Mouse (Mus musculus) thymus, postnatal 10 days (tissue): ENCODE data around the gene Grb10.

Source experiments
- DNase-seq, 2 experiments: peaks; one replicate each; pipeline ENCODE4 v3.0.0; 2021; ENCODE audit warnings: low spot score in 2 of 2

The Grb10 gene

GRCm38 (mm10) chr11:11945766-11946165, 92.7 kb downstream of the Grb10 start:
- DNase-seq: no peak

- DNase-seq: no peak
Observed at GRCm38 (mm10) chr11:11944814-11945213, 93.7 kb downstream of the Grb10 start.

DNA sequence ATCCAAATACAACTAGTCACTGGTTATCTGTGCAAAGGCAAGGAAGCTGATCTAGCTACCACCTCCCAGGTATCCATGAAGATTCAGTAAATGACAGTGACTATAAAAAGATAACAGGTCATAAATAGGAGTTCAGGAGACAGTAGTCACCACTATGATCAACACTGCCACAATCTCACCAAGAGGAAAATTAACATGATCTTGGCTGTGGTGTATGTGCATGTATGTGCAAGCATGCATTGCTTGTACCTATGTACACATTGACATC, 94.5 kb downstream of the Grb10 start:
- DNase-seq: no peak

GRCm38 (mm10) chr11:11943240-11944081, 95.0 kb downstream of the Grb10 start:
- DNase-seq: no peak

- DNase-seq: no peak
Observed at GRCm38 (mm10) chr11:11942320-11943217, 95.9 kb downstream of the Grb10 start.

GRCm38 (mm10) chr11:11940833-11941681, 97.4 kb downstream of the Grb10 start:
- DNase-seq: no peak

DNA sequence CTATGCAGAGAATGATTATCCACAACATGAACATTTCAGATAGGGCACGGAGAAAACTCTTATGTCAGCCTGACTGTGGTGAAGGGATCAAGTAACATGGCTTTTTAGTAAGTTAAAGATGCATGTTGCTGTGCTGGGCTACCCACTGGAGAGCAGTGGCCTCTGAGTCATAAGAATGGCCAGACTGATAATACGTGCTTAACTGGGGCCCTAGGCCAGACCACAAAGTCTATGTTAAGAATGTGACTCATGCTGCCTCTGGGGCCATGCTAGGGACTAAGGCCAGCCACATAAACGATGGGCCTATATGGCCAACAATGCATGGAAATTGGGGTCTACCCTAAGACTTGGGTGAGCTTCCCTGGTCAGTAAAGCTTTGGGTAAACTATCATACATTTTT, 98.9 kb downstream of the Grb10 start:
- DNase-seq: no peak

- no peak for DNase-seq
Observed at GRCm38 (mm10) chr11:11938591-11938990, 99.9 kb downstream of the Grb10 start.

DNA sequence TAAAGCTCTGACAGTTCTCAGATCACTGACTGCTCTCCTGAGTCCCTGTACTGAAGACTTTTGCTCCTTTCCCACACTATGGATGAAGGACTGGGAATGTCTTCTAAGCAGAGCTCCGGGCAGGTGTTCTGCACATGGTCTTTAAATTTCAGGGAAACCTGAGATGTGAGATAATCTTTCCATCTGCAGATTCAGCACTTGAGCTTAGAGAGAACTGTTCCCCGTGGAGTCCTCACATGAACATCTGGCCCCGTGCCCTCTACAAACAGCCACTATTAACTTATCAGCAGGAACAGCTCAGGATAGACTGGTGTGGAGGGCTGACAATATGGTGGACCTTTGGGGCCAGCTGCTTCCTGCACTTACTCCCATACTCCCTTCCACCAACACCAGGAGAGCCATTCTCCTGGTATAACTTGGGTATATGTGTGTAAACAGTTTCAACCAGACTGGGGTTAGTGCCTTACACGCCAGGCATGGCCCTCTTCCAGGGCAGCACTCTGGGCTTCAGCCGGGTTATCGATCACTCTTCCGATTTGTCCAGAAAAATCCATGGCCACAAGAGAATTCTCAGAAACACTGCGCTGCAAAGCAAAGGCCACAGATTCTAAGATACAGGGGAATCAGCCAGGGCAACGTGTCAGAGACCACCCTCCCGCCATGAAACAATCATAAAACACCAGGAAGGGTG, 101.0 kb downstream of the Grb10 start:
- DNase-seq: no peak

DNA sequence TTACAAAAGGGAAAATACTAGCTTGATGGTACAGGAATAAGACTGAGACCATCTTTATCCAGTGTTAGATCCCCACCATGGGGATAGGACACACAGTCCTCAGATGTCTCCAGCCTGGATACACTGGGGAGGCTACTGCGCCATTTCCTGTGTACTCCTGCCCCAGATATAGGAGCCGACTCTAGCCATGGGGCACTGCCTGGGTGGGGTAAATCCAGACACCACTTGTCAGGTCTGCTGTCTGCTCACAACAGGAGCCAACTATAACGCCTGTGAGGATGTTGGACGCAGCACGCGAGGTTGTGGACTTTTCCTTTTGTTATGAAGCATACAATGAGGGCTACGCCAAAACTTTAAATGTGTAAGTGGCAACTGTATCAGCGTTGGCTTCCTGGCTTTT, 103.7 kb downstream of the Grb10 start:
- no peak for DNase-seq

- no peak for DNase-seq
Observed at GRCm38 (mm10) chr11:11932102-11932789, 106.2 kb downstream of the Grb10 start.

GRCm38 (mm10) chr11:11931688-11932087, 106.8 kb downstream of the Grb10 start:
- DNase-seq: no peak

- no peak for DNase-seq
Observed at GRCm38 (mm10) chr11:11930527-11930926, 108.0 kb downstream of the Grb10 start.

GRCm38 (mm10) chr11:11929059-11929458, 109.4 kb downstream of the Grb10 start:
- no peak for DNase-seq

DNA sequence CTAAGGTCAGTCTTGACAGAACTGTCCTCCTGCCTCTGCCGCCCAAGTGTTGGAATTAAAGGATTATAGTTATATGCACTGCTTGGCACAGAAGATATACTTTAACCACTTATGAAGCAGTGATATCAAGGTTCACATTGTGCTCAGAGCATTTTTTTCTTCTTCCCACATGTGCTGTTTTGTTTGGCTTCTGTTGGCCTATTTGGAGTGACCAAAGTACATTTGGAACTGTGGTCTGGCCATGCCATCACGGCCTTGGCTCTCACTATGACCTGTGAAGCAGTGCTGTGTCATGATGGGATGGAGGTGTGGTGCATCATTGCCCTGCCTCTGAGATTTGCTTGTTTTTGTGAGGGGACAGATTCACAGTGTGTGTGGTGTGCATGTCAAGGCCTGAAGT, 109.9 kb downstream of the Grb10 start:
- no peak for DNase-seq

DNA sequence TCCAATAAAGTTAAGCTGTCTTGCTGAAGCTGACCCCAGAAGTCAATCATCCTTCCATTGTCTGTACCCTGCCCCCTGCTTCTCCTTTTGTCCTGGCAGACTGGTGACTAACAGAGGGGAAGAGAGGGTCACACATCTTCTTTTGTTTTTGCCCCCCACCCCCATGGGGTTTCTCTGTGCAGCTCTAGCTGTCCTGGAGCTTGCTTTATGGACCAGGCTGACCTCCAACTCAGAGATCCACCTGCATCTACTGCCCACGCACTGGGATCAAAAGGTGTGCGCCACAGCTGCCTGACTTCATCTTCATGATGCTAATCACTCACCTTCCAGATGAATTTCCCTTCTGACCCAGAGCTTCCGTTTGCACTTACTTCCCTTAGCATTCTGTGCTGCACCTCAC, 114.6 kb downstream of the Grb10 start:
- no peak for DNase-seq

GRCm38 (mm10) chr11:11923345-11923744, 115.1 kb downstream of the Grb10 start:
- no peak for DNase-seq

- DNase-seq: no peak
Observed at GRCm38 (mm10) chr11:11922106-11922505, 116.4 kb downstream of the Grb10 start.

DNA sequence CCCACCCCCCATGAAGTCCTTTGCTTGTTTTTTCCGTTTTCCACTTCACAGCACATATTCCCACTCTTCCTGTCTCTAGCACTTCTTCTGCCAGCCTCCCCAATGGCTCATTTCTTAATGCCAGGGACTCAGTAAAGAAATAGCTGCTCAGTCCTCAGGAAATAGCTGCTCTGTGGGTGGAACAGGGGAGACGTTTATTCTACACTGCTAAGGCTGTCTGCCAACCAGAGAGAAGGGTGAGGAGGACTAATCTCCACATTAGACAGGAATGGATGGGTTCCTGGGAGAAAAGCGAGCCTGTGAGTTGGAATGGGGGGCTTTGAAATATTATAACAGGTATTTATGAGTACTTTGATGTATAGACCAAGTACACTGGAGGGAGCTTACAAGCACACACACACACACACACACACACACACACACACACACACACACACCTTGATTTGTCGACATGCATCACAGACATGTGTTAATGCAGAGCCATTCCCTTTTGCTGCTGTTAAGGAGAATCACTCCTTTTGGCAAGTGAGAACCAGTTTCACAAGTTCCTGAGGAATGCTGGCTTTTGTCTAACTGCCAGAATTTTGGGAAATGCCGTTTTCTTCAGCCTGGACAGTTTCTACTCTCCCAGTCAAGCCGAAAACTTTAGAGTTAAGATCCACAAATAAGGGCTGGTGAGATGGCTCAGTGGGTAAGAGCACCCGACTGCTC, 130.6 kb downstream of the Grb10 start:
- DNase-seq: no peak

- DNase-seq: no peak
Observed at GRCm38 (mm10) chr11:11905518-11905917, 133.0 kb downstream of the Grb10 start.
